Mouse (Mus musculus): ENCODE measurements at regions not wholly inside any gene's neighbourhood (a gene's known extent, or its start where the extent isn't known, plus 50 kb on each side); places are given as distances from the start of the nearest gene placed in this dataset.

GRCm38 (mm10) chr17:62058016-62058415 is 823.1 kb downstream of the Efna5 start:
- no peak for DNase-seq

- no peak for DNase-seq
These were observed 826.3 kb downstream of the Efna5 start for GRCm38 (mm10) chr17:62054801-62055200.

- no peak for DNase-seq
These were observed 832.1 kb downstream of the Efna5 start for GRCm38 (mm10) chr17:62048989-62049388.

GRCm38 (mm10) chr17:62030614-62031013 is 850.5 kb downstream of the Efna5 start:
- DNase-seq, result no peak
